Mouse (Mus musculus): ENCODE measurements at regions not wholly inside any gene's neighbourhood (a gene's known extent, or its start where the extent isn't known, plus 50 kb on each side); places are given as distances from the start of the nearest gene placed in this dataset.

DNA sequence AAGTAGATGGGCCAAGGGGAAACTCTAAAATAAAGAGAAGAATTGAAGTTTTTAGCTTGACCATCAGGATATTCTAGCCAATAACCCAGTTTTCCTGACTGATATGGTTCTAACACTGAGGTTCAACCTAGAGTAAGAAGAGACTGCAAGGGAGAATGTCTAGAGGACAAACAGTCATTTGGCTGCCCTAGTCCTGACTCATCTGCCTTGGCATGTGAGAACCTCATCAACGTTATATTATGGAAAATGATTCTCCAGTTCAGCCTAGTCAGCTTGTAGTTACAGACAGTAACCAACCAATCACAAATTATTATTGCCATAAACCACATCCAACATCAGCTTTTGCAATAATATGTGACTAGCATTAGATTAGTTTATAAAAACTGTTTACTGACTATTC lies 254.2 kb downstream of the Papss1 start:
- Histone ChIP-seq H3K4me1 (ENCODE audit: control insufficient read depth, insufficient read depth, low read length) (no peaks in the 10 kb centered on the region), H3K4me2 (replicated peaks; ENCODE audit: low read depth, low read length) (no peak overlapping the region), H3K27me3 (ENCODE audit: control insufficient read depth, insufficient read depth, low read length) (no peaks in the 10 kb centered on the region), H3K27ac (ENCODE audit: low read depth, low read length) (no peak overlapping the region), H3K36me3 (ENCODE audit: control insufficient read depth, insufficient read depth, low read length) (no peaks in the 10 kb centered on the region), H3K9me3 (ENCODE audit: control insufficient read depth, low read length) (no peaks in the 10 kb centered on the region), H3K9ac (ENCODE audit: low read depth, low read length) (no peak overlapping the region), H3K4me3 (ENCODE audit: low read length) (no peak overlapping the region)
- ATAC-seq (ENCODE audit: low FRiP score, low TSS enrichment) = no peak
- 83% methylated on average over 1 of the region's 1 CpGs for WGBS

DNA sequence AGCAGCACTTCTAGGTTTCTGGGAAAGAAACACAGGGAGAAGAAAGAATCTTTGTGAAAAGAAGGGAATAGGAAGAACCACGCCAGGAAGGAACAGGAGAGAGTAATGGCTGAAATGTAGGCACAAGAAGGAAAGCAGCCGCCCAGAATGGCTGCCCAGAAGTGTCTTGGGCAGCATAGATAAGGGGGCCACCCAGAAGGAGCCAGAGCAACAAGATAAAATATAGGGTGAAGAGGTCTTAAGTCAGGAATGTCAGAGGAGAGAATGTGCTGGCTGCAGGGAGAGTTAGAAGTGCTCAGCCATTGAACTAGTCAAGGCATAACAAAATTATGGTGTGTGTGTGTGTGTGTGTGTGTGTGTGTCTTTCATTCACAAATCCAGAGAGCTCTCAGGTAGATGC lies 227.7 kb upstream of the Dkk2 start:
- H3K4me3 ChIP-seq (ENCODE audit: low read length) = no peak overlapping the region
- WGBS = 69% methylated on average over 2 of the region's 2 CpGs
- H3K36me3 ChIP-seq (ENCODE audit: control insufficient read depth, insufficient read depth, low read length) = no peaks in the 10 kb centered on the region
- H3K4me1 ChIP-seq (ENCODE audit: control insufficient read depth, insufficient read depth, low read length) = no peaks in the 10 kb centered on the region
- H3K9me3 ChIP-seq (ENCODE audit: control insufficient read depth, low read length) = no peaks in the 10 kb centered on the region
- H3K4me2 ChIP-seq (replicated peaks; ENCODE audit: low read depth, low read length) = no peak overlapping the region
- no peaks in the 10 kb centered on the region for H3K27me3 ChIP-seq (ENCODE audit: control insufficient read depth, insufficient read depth, low read length)
- ATAC-seq (ENCODE audit: low FRiP score, low TSS enrichment) = no peak
- H3K27ac ChIP-seq (ENCODE audit: low read depth, low read length) = no peak overlapping the region
- H3K9ac ChIP-seq (ENCODE audit: low read depth, low read length) = no peak overlapping the region

DNA sequence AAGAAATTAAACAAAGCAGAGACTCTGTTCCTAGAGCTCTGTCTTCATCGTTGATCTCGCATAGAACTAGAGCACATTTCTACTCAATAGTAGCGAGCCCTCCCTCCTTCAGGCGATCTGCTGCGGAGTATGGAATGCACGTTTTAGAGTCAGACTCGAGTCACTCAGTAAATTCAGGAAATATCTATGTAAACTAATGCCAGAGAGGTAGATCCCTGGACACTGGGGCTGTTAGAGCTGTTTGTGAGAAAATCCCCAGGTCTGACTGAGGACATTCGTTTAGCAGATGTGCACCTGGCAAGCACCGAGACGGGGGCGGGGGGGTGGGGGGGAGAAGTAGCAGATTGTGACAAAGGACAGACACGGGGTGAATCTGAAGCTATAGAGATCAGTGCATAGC lies 226.0 kb upstream of the Dkk2 start:
- Histone ChIP-seq H3K27me3 (ENCODE audit: control insufficient read depth, insufficient read depth, low read length) (no peaks in the 10 kb centered on the region), H3K4me2 (replicated peaks; ENCODE audit: low read depth, low read length) (no peak overlapping the region), H3K4me1 (ENCODE audit: control insufficient read depth, insufficient read depth, low read length) (no peaks in the 10 kb centered on the region), H3K36me3 (ENCODE audit: control insufficient read depth, insufficient read depth, low read length) (no peaks in the 10 kb centered on the region), H3K4me3 (ENCODE audit: low read length) (no peak overlapping the region), H3K9me3 (ENCODE audit: control insufficient read depth, low read length) (no peaks in the 10 kb centered on the region), H3K9ac (ENCODE audit: low read depth, low read length) (no peak overlapping the region), H3K27ac (ENCODE audit: low read depth, low read length) (no peak overlapping the region)
- WGBS = 80% methylated on average over 12 of the region's 12 CpGs
- no peak for ATAC-seq (ENCODE audit: low FRiP score, low TSS enrichment)

DNA sequence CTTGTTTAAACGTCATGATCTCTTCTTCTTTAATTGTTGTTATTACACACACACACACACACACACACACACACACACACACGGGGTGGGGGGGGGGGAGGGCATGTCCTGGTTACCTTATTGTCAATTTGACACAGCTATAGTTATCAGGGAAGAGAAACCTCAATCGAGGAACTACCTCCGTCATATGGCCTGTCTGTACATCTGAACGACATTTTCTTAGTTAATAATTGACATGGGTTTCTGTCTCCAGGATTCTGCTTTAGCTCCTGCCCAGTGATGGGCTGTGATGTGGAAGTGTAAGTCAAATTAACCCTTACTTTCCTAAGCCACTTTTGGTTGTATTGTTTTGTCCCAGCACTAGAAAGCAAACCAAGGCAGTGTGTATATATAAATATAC lies 220.0 kb upstream of the Dkk2 start:
- WGBS = 71% methylated on average over 4 of the region's 5 CpGs
- 0 out of 2 replicates have a peak, but pooled peaks have one; percentile 46 for ATAC-seq (ENCODE audit: low FRiP score, low TSS enrichment)

DNA sequence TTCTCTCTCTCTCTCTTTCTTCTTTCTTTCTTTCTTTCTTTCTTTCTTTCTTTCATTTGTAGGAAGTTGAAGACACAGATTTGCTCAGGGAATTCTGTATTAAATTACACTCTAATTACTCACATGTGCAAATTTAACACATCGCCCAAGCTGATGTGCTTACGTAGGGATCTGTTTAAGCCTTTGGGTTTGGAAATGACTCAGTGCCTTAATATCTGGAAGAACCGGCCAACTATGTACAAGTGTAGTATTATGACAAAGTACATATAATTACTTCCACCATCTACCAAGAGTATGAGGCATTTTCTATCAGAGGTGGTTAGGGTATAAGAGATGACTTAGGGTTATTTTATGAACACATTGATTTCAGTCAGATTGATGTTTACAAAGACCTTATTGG lies 217.8 kb upstream of the Dkk2 start:
- no peak overlapping the region for H3K9ac ChIP-seq (ENCODE audit: low read depth, low read length)
- no peaks in the 10 kb centered on the region for H3K36me3 ChIP-seq (ENCODE audit: control insufficient read depth, insufficient read depth, low read length)
- H3K9me3 ChIP-seq (ENCODE audit: control insufficient read depth, low read length) = no peaks in the 10 kb centered on the region
- H3K27me3 ChIP-seq (ENCODE audit: control insufficient read depth, insufficient read depth, low read length) = no peaks in the 10 kb centered on the region
- WGBS = 92% methylated on average over 3 of the region's 3 CpGs
- no peak for ATAC-seq (ENCODE audit: low FRiP score, low TSS enrichment)
- no peak overlapping the region for H3K4me3 ChIP-seq (ENCODE audit: low read length)
- no peak overlapping the region for H3K4me2 ChIP-seq (replicated peaks; ENCODE audit: low read depth, low read length)
- H3K27ac ChIP-seq (ENCODE audit: low read depth, low read length) = no peak overlapping the region
- H3K4me1 ChIP-seq (ENCODE audit: control insufficient read depth, insufficient read depth, low read length) = no peaks in the 10 kb centered on the region

More for the DNA sequence above, 220.0 kb upstream of the Dkk2 start:
- H3K9me3 ChIP-seq (ENCODE audit: control insufficient read depth, low read length) = no peaks in the 10 kb centered on the region
- no peak overlapping the region for H3K27ac ChIP-seq (ENCODE audit: low read depth, low read length)
- H3K4me3 ChIP-seq (ENCODE audit: low read length) = no peak overlapping the region
- H3K9ac ChIP-seq (ENCODE audit: low read depth, low read length) = no peak overlapping the region
- H3K27me3 ChIP-seq (ENCODE audit: control insufficient read depth, insufficient read depth, low read length) = no peaks in the 10 kb centered on the region
- no peaks in the 10 kb centered on the region for H3K36me3 ChIP-seq (ENCODE audit: control insufficient read depth, insufficient read depth, low read length)
- H3K4me2 ChIP-seq (replicated peaks; ENCODE audit: low read depth, low read length) = no peak overlapping the region
- H3K4me1 ChIP-seq (ENCODE audit: control insufficient read depth, insufficient read depth, low read length) = no peaks in the 10 kb centered on the region

DNA sequence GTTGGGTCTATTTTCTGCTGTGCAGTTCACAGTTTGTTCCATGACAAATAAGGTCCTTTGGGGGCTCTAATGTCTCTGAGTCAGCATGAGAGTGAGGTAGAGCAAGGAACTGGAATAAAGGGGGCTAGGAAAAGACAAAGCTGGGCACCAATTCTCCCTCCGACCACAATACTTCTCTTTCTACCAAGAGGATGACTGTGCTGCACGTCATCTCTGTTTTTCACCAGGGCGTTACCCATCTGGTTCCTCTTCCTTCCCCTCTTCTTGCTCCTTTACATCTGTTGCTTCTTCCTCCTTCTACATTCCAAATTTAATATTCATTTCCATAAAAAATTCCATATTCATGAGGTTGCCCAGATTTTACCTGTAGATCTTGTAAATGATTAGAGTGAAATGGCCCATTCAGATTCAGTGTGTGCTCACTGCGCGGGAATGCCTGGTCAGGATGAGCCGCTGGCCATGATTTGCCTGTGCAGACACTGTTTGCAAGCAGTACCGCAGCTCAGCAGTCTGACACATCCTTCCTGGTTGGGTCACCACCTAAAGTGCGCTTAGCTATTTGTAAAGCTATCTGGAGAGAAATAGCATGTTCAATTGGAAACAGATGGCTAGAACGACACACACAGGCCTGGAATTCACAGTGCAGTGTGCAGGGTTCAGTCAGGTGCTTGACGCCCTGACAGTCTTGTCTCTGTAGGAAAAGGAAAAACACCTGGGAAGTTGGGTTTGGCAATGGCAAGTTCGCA lies 216.7 kb upstream of the Dkk2 start:
- 77% methylated on average over 11 of the region's 11 CpGs for WGBS
- no peaks in the 10 kb centered on the region for H3K9me3 ChIP-seq (ENCODE audit: control insufficient read depth, low read length)
- ATAC-seq (ENCODE audit: low FRiP score, low TSS enrichment) = no peak
- no peaks in the 10 kb centered on the region for H3K36me3 ChIP-seq (ENCODE audit: control insufficient read depth, insufficient read depth, low read length)
- no peak overlapping the region for H3K4me2 ChIP-seq (replicated peaks; ENCODE audit: low read depth, low read length)
- no peak overlapping the region for H3K27ac ChIP-seq (ENCODE audit: low read depth, low read length)
- no peak overlapping the region for H3K9ac ChIP-seq (ENCODE audit: low read depth, low read length)
- no peaks in the 10 kb centered on the region for H3K27me3 ChIP-seq (ENCODE audit: control insufficient read depth, insufficient read depth, low read length)
- no peaks in the 10 kb centered on the region for H3K4me1 ChIP-seq (ENCODE audit: control insufficient read depth, insufficient read depth, low read length)
- H3K4me3 ChIP-seq (ENCODE audit: low read length) = no peak overlapping the region

DNA sequence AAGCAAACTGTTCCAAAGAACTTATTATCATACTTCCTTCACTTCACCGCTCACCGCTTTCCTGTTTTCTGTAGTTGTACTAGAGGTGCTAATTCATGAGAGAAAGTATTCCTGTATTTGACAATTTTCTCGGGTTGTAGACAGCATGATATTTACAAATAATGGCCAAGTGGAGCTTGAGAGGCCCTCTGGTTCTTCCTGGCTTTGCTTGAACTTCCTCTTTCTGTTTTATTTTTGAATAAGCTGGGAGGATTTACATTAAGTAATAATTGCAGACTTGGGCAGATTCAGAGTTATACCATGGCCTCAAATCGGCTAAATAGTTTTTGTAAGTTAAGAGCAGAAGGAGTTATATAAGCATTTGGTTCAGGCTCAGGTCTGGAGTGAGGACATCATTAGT lies 215.8 kb upstream of the Dkk2 start:
- H3K4me1 ChIP-seq (ENCODE audit: control insufficient read depth, insufficient read depth, low read length) = no peaks in the 10 kb centered on the region
- no peaks in the 10 kb centered on the region for H3K9me3 ChIP-seq (ENCODE audit: control insufficient read depth, low read length)
- no peak overlapping the region for H3K4me3 ChIP-seq (ENCODE audit: low read length)
- no peaks in the 10 kb centered on the region for H3K36me3 ChIP-seq (ENCODE audit: control insufficient read depth, insufficient read depth, low read length)
- H3K4me2 ChIP-seq (replicated peaks; ENCODE audit: low read depth, low read length) = no peak overlapping the region
- H3K9ac ChIP-seq (ENCODE audit: low read depth, low read length) = no peak overlapping the region
- no peaks in the 10 kb centered on the region for H3K27me3 ChIP-seq (ENCODE audit: control insufficient read depth, insufficient read depth, low read length)
- ATAC-seq (ENCODE audit: low FRiP score, low TSS enrichment) = no peak
- 86% methylated on average over 4 of the region's 4 CpGs for WGBS
- no peak overlapping the region for H3K27ac ChIP-seq (ENCODE audit: low read depth, low read length)

DNA sequence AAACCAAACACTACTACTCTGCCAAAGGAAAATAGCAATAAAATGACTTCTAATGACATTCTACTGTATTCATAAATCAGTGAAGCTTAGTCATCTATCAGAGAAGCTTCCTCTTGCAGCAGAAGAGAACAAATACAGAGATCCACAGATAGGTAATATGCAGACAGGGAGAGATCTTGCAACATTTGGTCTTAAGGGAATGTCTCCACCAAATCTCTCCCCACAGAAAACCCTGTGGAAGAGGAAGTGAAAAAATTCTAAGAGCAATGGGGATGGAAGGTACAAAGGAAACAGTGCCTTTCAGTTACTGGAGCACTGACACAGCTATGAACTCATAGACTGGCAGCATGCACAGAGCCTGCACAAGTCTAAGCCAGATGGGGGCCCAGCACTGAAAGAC lies 202.4 kb upstream of the Dkk2 start:
- H3K36me3 ChIP-seq (ENCODE audit: control insufficient read depth, insufficient read depth, low read length) = no peaks in the 10 kb centered on the region
- H3K9ac ChIP-seq (ENCODE audit: low read depth, low read length) = no peak overlapping the region
- ATAC-seq (ENCODE audit: low FRiP score, low TSS enrichment) = no peak
- H3K4me2 ChIP-seq (replicated peaks; ENCODE audit: low read depth, low read length) = no peak overlapping the region
- H3K9me3 ChIP-seq (ENCODE audit: control insufficient read depth, low read length) = peaks cover 4% of the 10 kb centered on the region; the same call in 1 of the 2 replicates
- H3K4me3 ChIP-seq (ENCODE audit: low read length) = no peak overlapping the region
- H3K4me1 ChIP-seq (ENCODE audit: control insufficient read depth, insufficient read depth, low read length) = no peaks in the 10 kb centered on the region
- H3K27me3 ChIP-seq (ENCODE audit: control insufficient read depth, insufficient read depth, low read length) = no peaks in the 10 kb centered on the region
- H3K27ac ChIP-seq (ENCODE audit: low read depth, low read length) = no peak overlapping the region

DNA sequence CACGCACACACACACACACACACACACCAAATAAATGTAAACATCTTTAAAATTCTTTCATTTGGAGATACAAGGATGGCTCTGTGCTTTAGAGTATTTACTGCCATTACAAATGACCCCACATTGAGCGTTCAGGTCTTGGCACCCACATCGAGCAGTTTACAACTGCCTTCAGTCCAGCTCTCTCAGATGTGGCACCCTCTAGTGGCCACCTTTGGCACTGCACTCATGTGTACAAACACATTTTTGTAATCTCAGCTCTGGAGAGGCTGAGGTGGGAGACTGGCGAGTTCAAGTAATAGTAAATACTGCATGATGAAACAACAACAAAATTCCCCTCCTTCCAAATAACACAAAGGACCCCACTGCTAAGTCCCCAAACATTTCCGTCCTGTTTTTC lies 198.6 kb upstream of the Dkk2 start:
- no peak overlapping the region for H3K4me3 ChIP-seq (ENCODE audit: low read length)
- H3K4me2 ChIP-seq (replicated peaks; ENCODE audit: low read depth, low read length) = no peak overlapping the region
- H3K36me3 ChIP-seq (ENCODE audit: control insufficient read depth, insufficient read depth, low read length) = no peaks in the 10 kb centered on the region
- no peaks in the 10 kb centered on the region for H3K27me3 ChIP-seq (ENCODE audit: control insufficient read depth, insufficient read depth, low read length)
- no peak for ATAC-seq (ENCODE audit: low FRiP score, low TSS enrichment)
- H3K9me3 ChIP-seq (ENCODE audit: control insufficient read depth, low read length) = peaks cover 4% of the 10 kb centered on the region; the same call in 1 of the 2 replicates
- WGBS = 87% methylated on average over 5 of the region's 5 CpGs
- no peak overlapping the region for H3K9ac ChIP-seq (ENCODE audit: low read depth, low read length)
- H3K27ac ChIP-seq (ENCODE audit: low read depth, low read length) = no peak overlapping the region
- H3K4me1 ChIP-seq (ENCODE audit: control insufficient read depth, insufficient read depth, low read length) = no peaks in the 10 kb centered on the region

Data from kidney, embryonic 14.5 days (tissue).